Mouse (Mus musculus) lung, embryonic 15.5 days (tissue): ENCODE data around the gene Vsx1. TPM values are rescaled to one million over a fixed set of nuclear protein-coding genes. Genes with fewer than 3 reads are reported as not detected.

Experiments used
- polyA plus RNA-seq: library from polyadenylated mRNA; unstranded; fragments of >200 nt; fragmentation: Nextera tagmentation; extraction: Ambion mirVana; gene quantifications from 2 replicates; pipeline ENCODE4 v1.2.1, GENCODE M21; 2015

The Vsx1 gene
- polyA plus RNA-seq, 1 experiment from 2014 or later: not detected

Other genes starting within 250 kb of the Vsx1 start
- 7.1 and 8.2 TPM in 2 replicates for gene Zfp442, start 237.9 kb downstream of the Vsx1 start, polyA plus RNA-seq
- gene Zfp345, start 204.3 kb downstream of the Vsx1 start, polyA plus RNA-seq: 0.06 and 0.09 TPM in 2 replicates
- gene Cst7, start 118.9 kb downstream of the Vsx1 start, polyA plus RNA-seq: 0.38 and 0.96 TPM in 2 replicates
- 51.7 and 53.7 TPM in 2 replicates for gene Apmap, start 80.8 kb downstream of the Vsx1 start, polyA plus RNA-seq
- gene Acss1, start 20.9 kb downstream of the Vsx1 start, polyA plus RNA-seq: 8.1 and 8.8 TPM in 2 replicates
- gene Entpd6, start 59.7 kb upstream of the Vsx1 start, polyA plus RNA-seq: 33.4 and 35.5 TPM in 2 replicates
- 88.9 and 91.7 TPM in 2 replicates for gene Pygb, start 97.4 kb upstream of the Vsx1 start, polyA plus RNA-seq
- gene Abhd12, start 215.4 kb upstream of the Vsx1 start, polyA plus RNA-seq: 61.0 and 62.8 TPM in 2 replicates
- 41.4 and 45.8 TPM in 2 replicates for gene Gins1, start 216.0 kb upstream of the Vsx1 start, polyA plus RNA-seq